Mouse (Mus musculus) hindbrain, postnatal 0 days (tissue): ENCODE results near the gene Nutf2. TPM values are rescaled to one million over a fixed set of nuclear protein-coding genes. Genes with fewer than 3 reads are reported as not detected.

Experiments used
- ATAC-seq: fragments of 200-750 bp; cut with Nextera tagmentation; 2 replicates; pipeline ENCODE4 v1.8.0; 2017; ENCODE audit warnings: mild to moderate bottlenecking, moderate TSS enrichment, moderate library complexity
- DNase-seq: peaks from one replicate; pipeline ENCODE4 v3.0.0-alpha.2; 2015; ENCODE audit warnings: low spot score
- H3K27ac ChIP-seq: fragments of 300-500 bp; sonication (generic); 2 replicates; pipeline ENCODE4 v1.5.1; 2014; ENCODE audit warnings: mild to moderate bottlenecking
- H3K27me3 ChIP-seq: fragments of 300-500 bp; sonication (generic); 2 replicates; pipeline ENCODE4 v1.6.1; 2014; ENCODE audit warnings: low read length, mixed read lengths; ENCODE audit not compliant: insufficient read depth
- H3K36me3 ChIP-seq: fragments of 300-500 bp; sonication (generic); 2 replicates; pipeline ENCODE4 v1.6.1; 2014; ENCODE audit warnings: low read length, mixed read lengths; ENCODE audit not compliant: insufficient read depth
- H3K4me1 ChIP-seq: fragments of 300-500 bp; sonication (generic); 2 replicates; pipeline ENCODE4 v1.6.1; 2014; ENCODE audit warnings: antibody characterized with exemption, low read length, mixed read lengths; ENCODE audit not compliant: insufficient read depth
- H3K4me2 ChIP-seq: fragments of 300-500 bp; sonication (generic); 2 replicates; pipeline ENCODE4 v1.6.1; 2014; ENCODE audit warnings: low read depth, mild to moderate bottlenecking, low read length, moderate library complexity, mixed read lengths
- H3K4me3 ChIP-seq: fragments of 300-500 bp; sonication (generic); 2 replicates; pipeline ENCODE4 v1.5.1; 2014; ENCODE audit warnings: low read length
- H3K9ac ChIP-seq: fragments of 300-500 bp; sonication (generic); replicated peaks from 2 replicates; pipeline ENCODE4 v1.6.1; 2014; ENCODE audit warnings: mild to moderate bottlenecking, low read length, moderate library complexity, mixed read lengths
- H3K9me3 ChIP-seq: fragments of 300-500 bp; sonication (generic); 2 replicates; pipeline ENCODE4 v1.6.1; 2016; ENCODE audit warnings: low read length, mixed read lengths
- CTCF ChIP-seq: IDR thresholded peaks from 2 replicates; pipeline ENCODE4 v1.5.1; 2016; ENCODE audit warnings: antibody characterized with exemption, control low read depth, low read depth
- WGBS: fragments of 180-500 bp; shearing (Covaris S2); extraction: QIAGEN DNeasy Blood & Tissue Kit; methylation state at CpG from one replicate; pipeline ENCODE4 v1.1.7; 2014; 5-methylcytosine and 5-hydroxymethylcytosine counted together
- polyA plus RNA-seq: library from polyadenylated mRNA; unstranded; fragments of >200 nt; fragmentation: Nextera tagmentation; extraction: Ambion mirVana; gene quantifications from 2 replicates; pipeline ENCODE4 v1.2.1, GENCODE M21; 2015
- total RNA-seq: library from RNA; depleted of rRNA; stranded (reverse); fragments of >200 nt; gene quantifications from 2 replicates; pipeline ENCODE4 v1.2.3, GENCODE M21; 2014

Gene Nutf2
- total and polyA plus RNA-seq, 2 experiments from 2014 or later = 49.6 to 119 TPM

GRCm38 (mm10) chr8:105854715-105855216 is 5.6 kb upstream of the Nutf2 start, which contains the start of gene Thap11:
Gene Thap11, plus strand, starts transcription at chr8:105855132.
- Histone ChIP-seq H3K4me3 (peak within 1 kb of the TSS; percentile 79), H3K9me3 (no peaks in the 10 kb centered on the region), H3K4me1 (peaks cover 20% of the 10 kb centered on the region), H3K27me3 (no peaks in the 10 kb centered on the region), H3K4me2 (peak within 1 kb of the TSS; percentile 98), H3K9ac (peak within 1 kb of the TSS; percentile 76), H3K27ac (peak within 1 kb of the TSS; percentile 79), H3K36me3 (no peaks in the 10 kb centered on the region)
- ATAC-seq (peak; percentile 92), DNase-seq (peak; percentile 94)
- peak; percentile 87 for TF ChIP-seq CTCF
- under 1% methylated on average over 43 of the region's 43 CpGs for WGBS

GRCm38 (mm10) chr8:105855248-105856167 is 4.9 kb upstream of the Nutf2 start:
- Histone ChIP-seq H3K27ac (peak overlapping the region; percentile 79), H3K4me1 (peaks cover 17% of the 10 kb centered on the region), H3K4me2 (peak overlapping the region; percentile 98), H3K36me3 (no peaks in the 10 kb centered on the region), H3K27me3 (no peaks in the 10 kb centered on the region), H3K9me3 (no peaks in the 10 kb centered on the region), H3K9ac (peak overlapping the region; percentile 76), H3K4me3 (peak overlapping the region; percentile 79)
- under 1% methylated on average over 70 of the region's 71 CpGs for WGBS
- peak; percentile 64 for DNase-seq
- peak; percentile 22; the same call in 1 of the 2 replicates for TF ChIP-seq CTCF
- peak; percentile 50 for ATAC-seq

- H3K27me3 ChIP-seq = no peaks in the 10 kb centered on the region
- peak overlapping the region; percentile 79 for H3K4me3 ChIP-seq
- peak overlapping the region; percentile 79 for H3K27ac ChIP-seq
- H3K4me2 ChIP-seq = peak overlapping the region; percentile 98
- 17% methylated on average over 15 of the region's 15 CpGs for WGBS
- no peak for DNase-seq
- peak overlapping the region; percentile 76 for H3K9ac ChIP-seq
- no peak for ATAC-seq
- peaks cover 13% of the 10 kb centered on the region for H3K4me1 ChIP-seq
- no peak for TF ChIP-seq CTCF
- H3K36me3 ChIP-seq = no peaks in the 10 kb centered on the region
- no peaks in the 10 kb centered on the region for H3K9me3 ChIP-seq
Observed at GRCm38 (mm10) chr8:105856168-105856835, 4.1 kb upstream of the Nutf2 start.

GRCm38 (mm10) chr8:105858495-105858894 is 1.9 kb upstream of the Nutf2 start:
- no peak overlapping the region for H3K27ac ChIP-seq
- no peak for ATAC-seq
- no peak overlapping the region for H3K4me2 ChIP-seq
- H3K4me3 ChIP-seq = no peak overlapping the region
- WGBS = 88% methylated on average over 5 of the region's 5 CpGs
- H3K27me3 ChIP-seq = no peaks in the 10 kb centered on the region
- no peak for TF ChIP-seq CTCF
- H3K4me1 ChIP-seq = peaks cover 26% of the 10 kb centered on the region
- H3K36me3 ChIP-seq = no peaks in the 10 kb centered on the region
- no peak overlapping the region for H3K9ac ChIP-seq
- no peaks in the 10 kb centered on the region for H3K9me3 ChIP-seq
- DNase-seq = no peak

GRCm38 (mm10) chr8:105859314-105859713 is 1.1 kb upstream of the Nutf2 start:
- WGBS = 74% methylated on average over 5 of the region's 5 CpGs
- ATAC-seq = no peak
- H3K4me2 ChIP-seq = no peak overlapping the region

GRCm38 (mm10) chr8:105861951-105862350 is 1.6 kb downstream of the Nutf2 start:
- peaks cover 13% of the 10 kb centered on the region for H3K4me1 ChIP-seq
- peak overlapping the region; percentile 87 for H3K4me2 ChIP-seq
- H3K36me3 ChIP-seq = peaks cover 12% of the 10 kb centered on the region; the same call in 1 of the 2 replicates
- H3K27me3 ChIP-seq = no peaks in the 10 kb centered on the region
- 7% methylated on average over 1 of the region's 1 CpGs for WGBS
- peak; percentile 46 for DNase-seq
- no peaks in the 10 kb centered on the region for H3K9me3 ChIP-seq
- H3K27ac ChIP-seq = no peak overlapping the region
- no peak for ATAC-seq
- peak overlapping the region; percentile 95 for H3K4me3 ChIP-seq
- peak; percentile 54 for TF ChIP-seq CTCF
- peak overlapping the region; percentile 98; the same call in 1 of the 2 replicates for H3K9ac ChIP-seq

More at GRCm38 (mm10) chr8:105859314-105859713, 1.1 kb upstream of the Nutf2 start:
- Histone ChIP-seq H3K4me1 (peaks cover 26% of the 10 kb centered on the region), H3K27me3 (no peaks in the 10 kb centered on the region), H3K27ac (peak overlapping the region; percentile 92; the same call in 1 of the 2 replicates), H3K4me3 (no peak overlapping the region), H3K9ac (no peak overlapping the region), H3K9me3 (no peaks in the 10 kb centered on the region), H3K36me3 (no peaks in the 10 kb centered on the region)
- DNase-seq = no peak
- TF ChIP-seq CTCF = no peak
